Mouse (Mus musculus) intestine, embryonic 14.5 days (tissue): ENCODE measurements around the gene Synj2. TPM values are rescaled to one million over a fixed set of nuclear protein-coding genes. Genes with fewer than 3 reads are reported as not detected.

Experiments used
- ATAC-seq: fragments of 200-750 bp; cut with Nextera tagmentation; replicated peaks from 2 replicates; pipeline ENCODE4 v1.8.0; 2017; ENCODE audit warnings: low read depth, moderate number of reproducible peaks, moderate TSS enrichment, moderate library complexity; ENCODE audit not compliant: low FRiP score, low TSS enrichment
- DNase-seq: peaks from one replicate; pipeline ENCODE4 v3.0.0-alpha.2; 2018; ENCODE audit warnings: low spot score
- H3K27ac ChIP-seq: fragments of 300-500 bp; sonication (generic); 2 replicates; pipeline ENCODE4 v1.5.1; 2014; ENCODE audit warnings: low read depth, mild to moderate bottlenecking, control low read depth
- H3K27me3 ChIP-seq: fragments of 300-500 bp; sonication (generic); replicated peaks from 2 replicates; pipeline ENCODE4 v1.6.1; 2014; ENCODE audit warnings: low read length, control low read depth; ENCODE audit not compliant: control insufficient read depth, insufficient read depth
- H3K36me3 ChIP-seq: fragments of 300-500 bp; sonication (generic); 2 replicates; pipeline ENCODE4 v1.6.1; 2014; ENCODE audit warnings: low read length, control low read depth; ENCODE audit not compliant: control insufficient read depth, insufficient read depth
- H3K4me1 ChIP-seq: fragments of 300-500 bp; sonication (generic); replicated peaks from 2 replicates; pipeline ENCODE4 v1.6.1; 2014; ENCODE audit warnings: low read length, control low read depth, mixed read lengths; ENCODE audit not compliant: control insufficient read depth, insufficient read depth
- H3K4me2 ChIP-seq: fragments of 300-500 bp; sonication (generic); 2 replicates; pipeline ENCODE4 v1.6.1; 2014; ENCODE audit warnings: low read length
- H3K4me3 ChIP-seq: fragments of 300-500 bp; sonication (generic); 2 replicates; pipeline ENCODE4 v1.5.1; 2014; ENCODE audit warnings: low read depth, low read length, control low read depth, mixed read lengths
- H3K9ac ChIP-seq: fragments of 300-500 bp; sonication (generic); 2 replicates; pipeline ENCODE4 v1.6.1; 2014; ENCODE audit warnings: mild to moderate bottlenecking, low read length
- H3K9me3 ChIP-seq: fragments of 300-500 bp; sonication (generic); 2 replicates; pipeline ENCODE4 v1.6.1; 2016; ENCODE audit warnings: low read length, control low read depth; ENCODE audit not compliant: control insufficient read depth
- WGBS: fragments of 180-500 bp; shearing (Covaris S2); extraction: QIAGEN DNeasy Blood & Tissue Kit; methylation state at CpG from one replicate; pipeline ENCODE4 v1.1.7; 2014; 5-methylcytosine and 5-hydroxymethylcytosine counted together
- polyA plus RNA-seq: library from polyadenylated mRNA; unstranded; fragments of >200 nt; fragmentation: Nextera tagmentation; extraction: Ambion mirVana; gene quantifications from 2 replicates; pipeline ENCODE4 v1.2.1, GENCODE M21; 2014

Gene Synj2
- polyA plus RNA-seq, 1 experiment from 2014 or later, result 9.0 TPM

DNA sequence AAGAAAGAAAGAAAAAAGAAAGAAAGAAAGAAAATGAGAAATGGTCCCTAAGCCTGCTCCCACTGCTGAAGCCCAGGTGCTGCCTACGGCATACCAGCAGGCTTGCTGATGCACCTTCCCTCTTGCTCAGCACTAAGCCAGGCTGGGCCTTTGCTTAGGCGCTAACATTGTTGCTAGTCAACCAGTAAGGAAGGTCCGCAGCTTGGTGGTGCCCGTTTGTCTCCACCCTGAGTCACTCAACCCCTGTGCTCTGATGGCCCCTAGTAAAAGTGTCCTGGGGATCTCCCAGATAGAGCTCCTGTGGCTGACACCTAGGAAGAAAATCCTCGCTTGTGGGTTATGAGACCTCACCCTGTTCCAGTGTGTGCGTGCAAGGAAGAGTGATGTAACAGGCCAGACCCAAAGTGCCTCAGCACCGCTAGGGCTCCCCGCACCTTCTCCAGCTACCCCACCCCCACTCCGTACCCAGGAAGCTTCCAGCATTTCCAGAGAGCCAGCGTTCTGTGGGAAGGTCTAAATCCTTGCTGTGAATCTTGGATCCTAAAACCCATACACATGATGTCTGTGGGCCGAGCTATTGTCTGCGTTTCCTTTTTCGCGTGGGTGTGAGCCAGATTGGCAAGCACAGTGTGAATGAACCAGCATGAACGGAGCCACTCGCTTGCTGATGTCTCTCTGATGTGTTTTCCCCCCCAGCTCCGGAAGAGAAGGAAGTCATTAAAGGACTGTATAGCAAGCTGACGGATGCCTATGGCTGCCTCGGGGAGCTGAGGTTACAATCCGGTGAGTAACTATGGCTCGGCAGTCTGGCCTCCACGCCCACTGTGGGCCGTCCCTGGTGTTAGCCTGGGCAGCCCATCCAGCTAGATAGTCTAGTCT lies 34.3 kb downstream of the Synj2 start:
- peak; percentile 58 for DNase-seq
- 36% methylated on average over 23 of the region's 23 CpGs for WGBS
- Histone ChIP-seq H3K27ac (peak overlapping the region; percentile 57), H3K9ac (peak overlapping the region; percentile 29; the same call in 1 of the 2 replicates), H3K27me3 (no peaks in the 10 kb centered on the region), H3K36me3 (no peaks in the 10 kb centered on the region), H3K4me3 (peak overlapping the region; percentile 17), H3K4me1 (peaks cover 37% of the 10 kb centered on the region), H3K4me2 (peak overlapping the region; percentile 38), H3K9me3 (no peaks in the 10 kb centered on the region)
- ATAC-seq, result 0 out of 2 replicates have a peak, but pooled peaks have one; percentile 47

GRCm38 (mm10) chr17:5976221-5977055 lies 35.4 kb downstream of the Synj2 start:
- Histone ChIP-seq H3K4me3 (no peak overlapping the region), H3K9ac (no peak overlapping the region), H3K27me3 (no peaks in the 10 kb centered on the region), H3K27ac (peak overlapping the region; percentile 57), H3K4me2 (0 out of 2 replicates have a peak overlapping the region, but pooled peaks have one; percentile 38), H3K9me3 (no peaks in the 10 kb centered on the region), H3K4me1 (peaks cover 37% of the 10 kb centered on the region), H3K36me3 (no peaks in the 10 kb centered on the region)
- WGBS, result 51% methylated on average over 20 of the region's 20 CpGs
- ATAC-seq, result no peak
- no peak for DNase-seq

- WGBS, result 58% methylated on average over 16 of the region's 16 CpGs
- Histone ChIP-seq H3K4me1 (peaks cover 37% of the 10 kb centered on the region), H3K27ac (peak overlapping the region; percentile 57), H3K4me3 (no peak overlapping the region), H3K9me3 (no peaks in the 10 kb centered on the region), H3K9ac (no peak overlapping the region), H3K36me3 (no peaks in the 10 kb centered on the region), H3K27me3 (no peaks in the 10 kb centered on the region), H3K4me2 (0 out of 2 replicates have a peak overlapping the region, but pooled peaks have one; percentile 5)
- peak; percentile 61 for DNase-seq
- no peak for ATAC-seq
These were observed 36.2 kb downstream of the Synj2 start for GRCm38 (mm10) chr17:5977056-5977920.

DNA sequence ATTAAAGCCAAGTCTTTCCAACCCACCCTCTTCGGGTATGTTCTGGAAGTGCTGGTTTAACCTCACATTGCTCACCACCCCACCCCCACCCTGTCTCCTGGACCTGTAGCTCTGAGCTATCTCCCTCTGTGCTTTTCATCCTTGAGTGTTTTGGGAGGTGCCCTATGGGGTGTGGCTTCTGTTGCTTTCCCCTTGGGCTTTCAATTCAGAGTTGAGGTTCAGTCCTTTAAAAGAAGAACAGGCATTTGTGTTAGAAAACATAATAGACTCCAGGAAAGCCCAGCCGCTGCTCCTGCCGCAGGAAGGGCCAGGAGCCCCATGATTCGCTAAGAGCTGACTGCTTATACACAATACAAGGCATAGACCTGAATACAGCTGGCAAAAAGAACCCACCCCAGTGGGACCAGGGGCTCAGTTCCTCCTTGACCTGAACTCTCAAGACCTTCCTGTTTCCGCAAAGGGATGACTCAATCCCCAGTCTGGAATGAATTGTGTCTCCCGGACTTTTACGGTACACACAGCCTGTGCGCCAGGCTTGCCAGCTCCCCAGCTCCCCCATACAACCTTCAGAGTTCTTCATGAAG lies 36.9 kb downstream of the Synj2 start:
- Histone ChIP-seq H3K27me3 (no peaks in the 10 kb centered on the region), H3K9me3 (no peaks in the 10 kb centered on the region), H3K27ac (0 out of 2 replicates have a peak overlapping the region, but pooled peaks have one; percentile 14), H3K4me3 (no peak overlapping the region), H3K36me3 (no peaks in the 10 kb centered on the region), H3K9ac (no peak overlapping the region), H3K4me1 (peaks cover 37% of the 10 kb centered on the region), H3K4me2 (no peak overlapping the region)
- ATAC-seq, result no peak
- 67% methylated on average over 8 of the region's 8 CpGs for WGBS
- no peak for DNase-seq

- Histone ChIP-seq H3K4me2 (no peak overlapping the region), H3K27ac (0 out of 2 replicates have a peak overlapping the region, but pooled peaks have one; percentile 14), H3K9me3 (no peaks in the 10 kb centered on the region), H3K36me3 (no peaks in the 10 kb centered on the region), H3K9ac (no peak overlapping the region), H3K4me1 (peaks cover 37% of the 10 kb centered on the region), H3K27me3 (no peaks in the 10 kb centered on the region), H3K4me3 (no peak overlapping the region)
- ATAC-seq (no peak), DNase-seq (no peak)
- WGBS, result 69% methylated on average over 10 of the region's 10 CpGs
These were observed 37.5 kb downstream of the Synj2 start for GRCm38 (mm10) chr17:5978505-5979077.

DNA sequence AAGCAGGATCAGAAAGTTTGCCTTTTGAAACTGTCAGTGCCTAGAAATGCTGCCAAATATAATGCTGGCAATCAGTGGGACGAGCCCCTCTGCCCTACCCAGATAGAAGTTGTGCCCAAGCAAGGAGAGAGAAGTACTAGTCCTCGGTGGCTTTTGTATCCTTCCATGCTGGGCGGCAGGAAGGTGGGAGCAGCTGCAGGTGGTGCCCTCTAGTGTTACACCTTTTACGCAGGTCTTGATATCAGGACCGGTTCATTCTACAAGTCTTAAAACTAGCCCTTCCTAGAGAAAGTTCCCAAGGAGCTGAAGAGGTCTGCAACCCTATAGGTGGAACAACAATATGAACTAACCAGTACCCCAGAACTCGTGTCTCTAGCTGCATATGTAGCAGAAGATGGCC lies 39.8 kb downstream of the Synj2 start:
- Histone ChIP-seq H3K9me3 (no peaks in the 10 kb centered on the region), H3K4me3 (no peak overlapping the region), H3K4me1 (peaks cover 26% of the 10 kb centered on the region), H3K4me2 (no peak overlapping the region), H3K27ac (no peak overlapping the region), H3K27me3 (no peaks in the 10 kb centered on the region), H3K36me3 (no peaks in the 10 kb centered on the region), H3K9ac (no peak overlapping the region)
- DNase-seq (peak; percentile 56), ATAC-seq (no peak)
- WGBS, result 45% methylated on average over 6 of the region's 6 CpGs

DNA sequence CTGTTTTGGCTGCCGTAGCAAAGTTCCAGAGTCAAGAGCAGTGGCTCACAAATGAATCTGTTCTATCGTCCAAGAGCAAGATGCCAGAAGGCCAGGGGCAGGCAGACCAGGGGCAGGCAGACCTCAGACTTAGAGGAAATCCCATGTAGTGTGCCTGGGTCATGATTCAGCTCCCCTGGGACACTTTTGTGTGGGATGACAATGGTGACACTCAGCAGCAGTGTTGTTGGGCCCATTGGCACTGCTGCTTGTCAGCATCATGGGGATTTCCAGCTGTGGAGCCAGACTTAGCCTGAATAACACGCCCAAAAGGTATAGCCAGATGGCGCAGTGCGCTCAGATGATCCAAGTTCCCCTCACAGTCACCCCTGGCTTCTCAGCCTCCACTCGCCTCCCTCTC lies 42.1 kb downstream of the Synj2 start:
- ATAC-seq, result no peak

More for the DNA sequence above, 42.1 kb downstream of the Synj2 start:
- 82% methylated on average over 6 of the region's 6 CpGs for WGBS
- H3K4me1 ChIP-seq, result peaks cover 13% of the 10 kb centered on the region
- H3K27me3 ChIP-seq, result no peaks in the 10 kb centered on the region
- H3K9me3 ChIP-seq, result no peaks in the 10 kb centered on the region
- peaks cover 6% of the 10 kb centered on the region for H3K36me3 ChIP-seq
- no peak overlapping the region for H3K4me2 ChIP-seq
- no peak for DNase-seq
- no peak overlapping the region for H3K27ac ChIP-seq
- H3K9ac ChIP-seq, result no peak overlapping the region
- H3K4me3 ChIP-seq, result no peak overlapping the region
